Mouse (Mus musculus): Measurements from ENCODE around the gene Nxph4.
A peak's percentile ranks its signal among the peaks of the same experiment; 100 is the strongest.

Nxph4 gene

GRCm38 (mm10) chr10:127490160-127491127 lies 43.9 kb downstream of the Nxph4 start:
- DNase-seq (ENCODE audit: low read depth, low spot score): no peak

- DNase-seq (ENCODE audit: low read depth, low spot score): no peak
Observed at GRCm38 (mm10) chr10:127488856-127489255, 45.5 kb downstream of the Nxph4 start.

GRCm38 (mm10) chr10:127485235-127485634 lies 49.1 kb downstream of the Nxph4 start:
- no peak for DNase-seq (ENCODE audit: low read depth, low spot score)

- DNase-seq (ENCODE audit: low read depth, low spot score): peak; percentile 27
Observed at GRCm38 (mm10) chr10:127480833-127481813, 53.2 kb downstream of the Nxph4 start.

GRCm38 (mm10) chr10:127479131-127479530 lies 55.2 kb downstream of the Nxph4 start:
- DNase-seq (ENCODE audit: low read depth, low spot score): no peak

- no peak for DNase-seq (ENCODE audit: low read depth, low spot score)
Observed at GRCm38 (mm10) chr10:127477301-127477700, 57.1 kb downstream of the Nxph4 start.

- DNase-seq (ENCODE audit: low read depth, low spot score): no peak
Observed at GRCm38 (mm10) chr10:127476541-127476940, 57.8 kb downstream of the Nxph4 start.
